Mouse (Mus musculus) heart, postnatal 25 days (tissue): ENCODE results near the gene Armc5. TPM values are rescaled to one million over a fixed set of nuclear protein-coding genes. Genes with fewer than 3 reads are reported as not detected.

Experiments
- DNase-seq: peaks from one replicate; pipeline ENCODE4 v3.0.0; 2022; ENCODE audit warnings: low spot score
- intact Hi-C: fragments of 180-260 bp; cut with DNase I; formaldehyde crosslinking; loops from one replicate; pipeline ENCODE4 v1.15.1; 2025
- total RNA-seq, 2 experiments: library from RNA; stranded (reverse); gene quantifications; 2 replicates each; pipeline ENCODE4 v1.2.3; 2021

The Armc5 gene
- total RNA-seq, 2 experiments from 2014 or later, result 6.8 to 7.2 TPM

GRCm38 (mm10) chr7:128243921-128244320, 6.8 kb downstream of the Armc5 start:
- intact Hi-C loops, result loop anchor here (10.0 kb wide), 1 partner anchor 451 kb away; no protein-coding TSS in a partner anchor
- DNase-seq, result no peak

- no peak for DNase-seq
- intact Hi-C loops, result loop anchor here (10.0 kb wide), 1 partner anchor 450 kb away; no protein-coding TSS in a partner anchor
Observed at GRCm38 (mm10) chr7:128244410-128245025, 7.4 kb downstream of the Armc5 start.

- intact Hi-C loops, result loop anchor here (10.0 kb wide), 1 partner anchor 449 kb away; no protein-coding TSS in a partner anchor
Observed at GRCm38 (mm10) chr7:128245547-128245946, 8.4 kb downstream of the Armc5 start.

GRCm38 (mm10) chr7:128246496-128247391, 9.6 kb downstream of the Armc5 start, which contains the start of gene Tgfb1i1:
Gene Tgfb1i1, plus strand, starts transcription at chr7:128246812.
- intact Hi-C loops, result loop anchor here (10.0 kb wide), 1 partner anchor 448 kb away; no protein-coding TSS in a partner anchor
- DNase-seq, result peak; percentile 70

More at GRCm38 (mm10) chr7:128245547-128245946, 8.4 kb downstream of the Armc5 start:
- DNase-seq, result no peak

GRCm38 (mm10) chr7:128247443-128247842, 10.3 kb downstream of the Armc5 start:
- intact Hi-C loops, result loop anchor here (10.0 kb wide), 1 partner anchor 447 kb away; no protein-coding TSS in a partner anchor
- DNase-seq, result peak; percentile 70

- intact Hi-C loops, result loop anchor here (2.0 to 10.0 kb wide), 3 partner anchors 48 to 446 kb away; no protein-coding TSS in a partner anchor
- DNase-seq, result no peak
Observed at GRCm38 (mm10) chr7:128248081-128249042, 11.2 kb downstream of the Armc5 start.

GRCm38 (mm10) chr7:128249998-128250397, 12.9 kb downstream of the Armc5 start:
- intact Hi-C loops, result loop anchor here (2.0 to 10.0 kb wide), 3 partner anchors 47 to 445 kb away; no protein-coding TSS in a partner anchor
- DNase-seq, result no peak

- no peak for DNase-seq
- intact Hi-C loops, result no loop called here
Observed at GRCm38 (mm10) chr7:128251946-128252345, 14.8 kb downstream of the Armc5 start.

GRCm38 (mm10) chr7:128252609-128253008, 15.5 kb downstream of the Armc5 start:
- intact Hi-C loops, result no loop called here
- no peak for DNase-seq

GRCm38 (mm10) chr7:128254978-128255377, 17.8 kb downstream of the Armc5 start:
- DNase-seq, result no peak
- intact Hi-C loops, result no loop called here

GRCm38 (mm10) chr7:128255757-128256156, 18.6 kb downstream of the Armc5 start:
- DNase-seq, result no peak
- intact Hi-C loops, result no loop called here

- DNase-seq, result no peak
- intact Hi-C loops, result no loop called here
Observed at GRCm38 (mm10) chr7:128256783-128257334, 19.7 kb downstream of the Armc5 start.

- DNase-seq, result no peak
Observed at GRCm38 (mm10) chr7:128265411-128265810, 28.3 kb downstream of the Armc5 start, which contains the start of gene Slc5a2. Gene Slc5a2, plus strand, starts transcription at chr7:128265657.

GRCm38 (mm10) chr7:128266056-128266455, 28.9 kb downstream of the Armc5 start:
- intact Hi-C loops, result no loop called here

More at GRCm38 (mm10) chr7:128265411-128265810, 28.3 kb downstream of the Armc5 start, which contains the start of gene Slc5a2:
- intact Hi-C loops, result no loop called here

GRCm38 (mm10) chr7:128267391-128267790, 30.2 kb downstream of the Armc5 start:
- intact Hi-C loops, result no loop called here
- no peak for DNase-seq

More at GRCm38 (mm10) chr7:128266056-128266455, 28.9 kb downstream of the Armc5 start:
- DNase-seq, result no peak

GRCm38 (mm10) chr7:128267813-128268212, 30.7 kb downstream of the Armc5 start:
- intact Hi-C loops, result no loop called here
- DNase-seq, result no peak

- intact Hi-C loops, result no loop called here
- no peak for DNase-seq
Observed at GRCm38 (mm10) chr7:128270431-128270850, 33.3 kb downstream of the Armc5 start.

- intact Hi-C loops, result no loop called here
- DNase-seq, result no peak
Observed at GRCm38 (mm10) chr7:128271496-128271895, 34.4 kb downstream of the Armc5 start.

- intact Hi-C loops, result no loop called here
- no peak for DNase-seq
Observed at GRCm38 (mm10) chr7:128276051-128276450, 38.9 kb downstream of the Armc5 start.
